Mouse (Mus musculus) midbrain, embryonic 12.5 days (tissue): ENCODE results near the gene Gm28035. TPM values are rescaled to one million over a fixed set of nuclear protein-coding genes. Genes with fewer than 3 reads are reported as not detected.

Experiments used
- ATAC-seq: fragments of 200-750 bp; cut with Nextera tagmentation; 2 replicates; pipeline ENCODE4 v1.8.0; 2017; ENCODE audit warnings: low read depth, moderate TSS enrichment, moderate library complexity; ENCODE audit not compliant: low FRiP score
- H3K27ac ChIP-seq: fragments of 300-500 bp; sonication (generic); replicated peaks from 2 replicates; pipeline ENCODE4 v1.5.1; 2016; ENCODE audit warnings: mild to moderate bottlenecking
- H3K27me3 ChIP-seq: fragments of 300-500 bp; sonication (generic); 2 replicates; pipeline ENCODE4 v1.6.1; 2016; ENCODE audit warnings: mild to moderate bottlenecking
- H3K36me3 ChIP-seq: fragments of 300-500 bp; sonication (generic); 2 replicates; pipeline ENCODE4 v1.6.1; 2016
- H3K4me1 ChIP-seq: fragments of 300-500 bp; sonication (generic); 2 replicates; pipeline ENCODE4 v1.6.1; 2016
- H3K4me2 ChIP-seq: fragments of 300-500 bp; sonication (generic); replicated peaks from 2 replicates; pipeline ENCODE4 v1.6.1; 2016; ENCODE audit warnings: mild to moderate bottlenecking, moderate library complexity
- H3K4me3 ChIP-seq: fragments of 300-500 bp; sonication (generic); 2 replicates; pipeline ENCODE4 v1.5.1; 2016; ENCODE audit warnings: mild to moderate bottlenecking
- H3K9ac ChIP-seq: fragments of 300-500 bp; sonication (generic); replicated peaks from 2 replicates; pipeline ENCODE4 v1.6.1; 2016; ENCODE audit warnings: mild to moderate bottlenecking, moderate library complexity
- H3K9me3 ChIP-seq: fragments of 300-500 bp; sonication (generic); 2 replicates; pipeline ENCODE4 v1.6.1; 2016; ENCODE audit warnings: mild to moderate bottlenecking
- WGBS: fragments of 180-500 bp; shearing (Covaris S2); methylation state at CpG from one replicate; pipeline ENCODE4 v1.1.7; 2016; 5-methylcytosine and 5-hydroxymethylcytosine counted together
- polyA plus RNA-seq: library from polyadenylated mRNA; unstranded; fragments of >200 nt; fragmentation: Nextera tagmentation; extraction: Ambion mirVana; gene quantifications from 2 replicates; pipeline ENCODE4 v1.2.1, GENCODE M21; 2016

Gm28035 gene
- polyA plus RNA-seq, 1 experiment from 2014 or later, result 0.51 TPM

DNA sequence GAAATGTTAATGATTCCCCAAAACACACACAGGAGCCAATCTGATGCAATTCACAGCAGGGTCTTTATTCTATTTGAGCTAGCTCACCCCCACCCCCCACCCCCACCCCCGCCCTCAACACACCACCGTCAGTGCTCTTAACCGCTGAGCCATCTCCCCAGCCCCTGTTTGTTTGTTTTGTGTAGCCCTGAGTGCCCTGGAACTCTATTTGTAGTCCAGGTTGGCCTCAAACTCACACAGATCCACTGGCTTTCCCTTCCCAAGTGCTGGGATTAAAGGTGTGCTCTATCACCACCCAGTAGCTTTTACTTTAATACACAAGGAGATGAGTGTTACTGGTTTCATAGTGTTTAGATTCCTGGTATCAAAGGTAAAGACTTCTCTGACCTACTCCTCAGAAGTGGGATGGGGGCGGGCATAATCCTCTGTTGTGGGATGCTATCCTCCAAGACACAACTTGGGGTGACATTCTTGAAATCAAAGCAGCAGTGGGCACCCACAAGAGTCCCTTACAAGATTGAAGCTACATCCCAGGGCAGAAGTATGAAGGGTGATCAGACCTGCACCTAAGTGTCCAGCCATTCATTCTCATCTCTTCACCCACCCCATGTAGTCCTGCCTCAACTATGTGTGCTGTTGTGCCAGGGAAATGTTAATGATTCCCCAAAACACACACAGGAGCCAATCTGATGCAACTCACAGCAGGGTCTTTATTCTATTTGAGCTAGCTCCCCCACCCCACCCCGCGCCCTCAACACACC is 28.8 kb upstream of the Gm28035 start:
- WGBS, result 71% methylated on average over 6 of the region's 6 CpGs
- Histone ChIP-seq H3K36me3 (no peaks in the 10 kb centered on the region), H3K9me3 (no peaks in the 10 kb centered on the region), H3K4me3 (no peak overlapping the region), H3K27ac (no peak overlapping the region), H3K4me2 (no peak overlapping the region), H3K27me3 (no peaks in the 10 kb centered on the region), H3K9ac (no peak overlapping the region), H3K4me1 (peaks cover 3% of the 10 kb centered on the region)
- ATAC-seq, result no peak

DNA sequence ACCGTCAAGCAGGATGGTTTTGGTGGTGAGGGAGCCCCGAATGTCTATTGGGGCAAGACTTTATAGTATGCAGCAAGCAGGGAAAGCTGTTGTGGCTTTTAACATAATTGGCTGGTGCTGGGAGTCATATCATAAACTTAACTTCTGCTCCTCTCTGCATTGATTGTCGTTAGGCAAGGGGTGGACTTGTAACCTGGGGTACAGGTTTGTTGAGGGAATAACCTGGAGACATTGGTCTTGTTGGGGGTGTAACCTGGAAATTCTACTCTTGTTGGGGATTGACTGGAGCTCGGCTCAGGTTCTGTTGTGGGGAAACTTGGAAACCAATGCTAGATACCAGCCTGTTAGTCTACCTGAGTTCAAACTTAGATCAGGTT is 28.2 kb upstream of the Gm28035 start:
- no peak for ATAC-seq
- H3K4me1 ChIP-seq, result no peaks in the 10 kb centered on the region
- H3K4me2 ChIP-seq, result no peak overlapping the region
- no peaks in the 10 kb centered on the region for H3K27me3 ChIP-seq
- H3K9me3 ChIP-seq, result no peaks in the 10 kb centered on the region
- H3K4me3 ChIP-seq, result no peak overlapping the region
- WGBS, result 83% methylated on average over 4 of the region's 4 CpGs
- no peak overlapping the region for H3K9ac ChIP-seq
- no peak overlapping the region for H3K27ac ChIP-seq
- H3K36me3 ChIP-seq, result no peaks in the 10 kb centered on the region

DNA sequence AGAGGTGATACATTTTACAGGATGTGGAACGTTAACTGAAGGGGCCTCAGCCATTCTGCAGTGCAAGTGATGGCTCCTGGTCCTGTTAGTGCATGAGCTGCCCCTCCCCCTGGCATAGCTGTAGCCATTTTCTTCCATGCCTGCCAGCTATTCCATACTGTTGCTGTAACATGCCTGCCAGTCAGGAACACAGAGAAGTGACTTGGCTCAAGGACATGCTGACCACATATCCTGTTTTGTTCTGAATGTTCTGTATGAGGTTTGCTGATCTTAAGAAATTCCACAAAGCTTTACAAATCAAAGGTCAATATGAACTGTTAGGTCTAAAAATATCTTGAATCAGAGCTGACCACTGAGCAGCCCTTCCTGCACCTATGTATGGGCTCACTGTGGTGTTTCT is 27.4 kb upstream of the Gm28035 start:
- ATAC-seq, result no peak
- H3K36me3 ChIP-seq, result no peaks in the 10 kb centered on the region
- WGBS, result 91% methylated on average over 1 of the region's 1 CpGs
- no peak overlapping the region for H3K27ac ChIP-seq
- no peak overlapping the region for H3K9ac ChIP-seq
- no peak overlapping the region for H3K4me3 ChIP-seq
- no peaks in the 10 kb centered on the region for H3K27me3 ChIP-seq
- H3K4me2 ChIP-seq, result no peak overlapping the region
- H3K9me3 ChIP-seq, result no peaks in the 10 kb centered on the region
- no peaks in the 10 kb centered on the region for H3K4me1 ChIP-seq

DNA sequence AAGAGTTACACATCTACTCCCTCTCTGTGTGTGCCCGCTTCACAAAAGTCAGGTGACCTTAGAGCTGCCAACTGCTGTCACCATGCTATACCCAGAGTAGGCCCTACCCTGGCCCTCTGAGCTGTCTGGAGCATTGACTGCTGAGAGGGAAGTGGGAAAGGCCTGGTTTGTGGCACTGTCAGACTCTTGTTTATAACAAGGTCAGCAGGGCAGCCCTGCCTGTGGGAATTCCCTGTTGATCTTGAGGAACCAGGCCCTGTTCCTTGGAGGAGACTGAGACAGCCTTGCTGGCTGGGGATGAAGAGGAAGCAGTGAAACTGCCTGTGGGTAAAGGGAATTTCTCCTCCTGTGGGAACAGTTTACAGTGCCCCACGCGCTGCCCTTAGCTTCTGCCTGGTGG is 25.6 kb upstream of the Gm28035 start:
- Histone ChIP-seq H3K4me1 (no peaks in the 10 kb centered on the region), H3K36me3 (no peaks in the 10 kb centered on the region), H3K4me2 (no peak overlapping the region), H3K9ac (no peak overlapping the region), H3K4me3 (no peak overlapping the region), H3K27me3 (no peaks in the 10 kb centered on the region), H3K27ac (no peak overlapping the region), H3K9me3 (no peaks in the 10 kb centered on the region)
- WGBS, result 95% methylated on average over 3 of the region's 3 CpGs
- no peak for ATAC-seq

DNA sequence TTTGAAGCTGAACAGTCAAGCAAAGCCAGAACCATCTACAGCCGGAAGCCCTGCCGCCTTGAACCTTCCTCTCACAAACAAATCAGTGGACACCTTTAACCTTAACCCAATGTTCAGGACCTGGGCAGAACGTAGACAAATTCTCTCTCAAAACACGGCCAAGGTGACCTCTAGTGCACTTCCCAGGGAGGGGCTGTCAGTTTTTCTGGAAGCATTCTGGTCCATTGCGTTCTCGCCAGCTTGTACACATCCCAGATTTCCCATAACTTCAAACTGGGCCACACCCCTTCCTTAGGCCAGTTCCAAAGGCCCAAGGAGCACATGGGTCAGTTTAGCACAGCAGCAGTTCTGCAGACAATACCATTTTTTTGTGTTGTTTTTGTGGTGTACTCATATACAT is 24.9 kb upstream of the Gm28035 start:
- H3K27me3 ChIP-seq, result no peaks in the 10 kb centered on the region
- no peak overlapping the region for H3K9ac ChIP-seq
- no peak overlapping the region for H3K27ac ChIP-seq
- no peaks in the 10 kb centered on the region for H3K36me3 ChIP-seq
- ATAC-seq, result no peak
- no peak overlapping the region for H3K4me2 ChIP-seq
- WGBS, result 83% methylated on average over 6 of the region's 6 CpGs
- no peaks in the 10 kb centered on the region for H3K4me1 ChIP-seq
- no peaks in the 10 kb centered on the region for H3K9me3 ChIP-seq
- H3K4me3 ChIP-seq, result no peak overlapping the region

DNA sequence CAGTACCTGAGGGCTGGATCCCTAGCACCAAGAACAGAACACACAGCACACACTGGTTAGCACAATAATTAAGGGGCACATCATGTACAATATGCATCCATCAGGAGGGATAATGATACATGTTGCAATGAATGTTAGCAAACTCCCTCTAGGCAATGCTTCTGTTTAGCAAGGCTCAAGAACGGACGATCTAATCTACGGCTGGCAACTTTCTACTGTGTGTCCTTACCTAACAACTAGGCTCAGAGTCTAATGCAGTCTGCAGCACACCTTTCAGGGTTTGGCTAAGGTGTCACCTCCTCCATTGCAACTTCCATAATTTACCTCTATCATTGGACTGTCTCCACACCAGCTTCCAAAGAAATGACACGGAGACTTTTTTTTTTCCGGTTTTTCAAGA is 24.1 kb upstream of the Gm28035 start:
- no peaks in the 10 kb centered on the region for H3K27me3 ChIP-seq
- no peak for ATAC-seq
- H3K4me1 ChIP-seq, result no peaks in the 10 kb centered on the region
- 96% methylated on average over 5 of the region's 5 CpGs for WGBS
- no peak overlapping the region for H3K27ac ChIP-seq
- H3K4me2 ChIP-seq, result no peak overlapping the region
- H3K9ac ChIP-seq, result no peak overlapping the region
- no peaks in the 10 kb centered on the region for H3K36me3 ChIP-seq
- no peaks in the 10 kb centered on the region for H3K9me3 ChIP-seq
- H3K4me3 ChIP-seq, result no peak overlapping the region

DNA sequence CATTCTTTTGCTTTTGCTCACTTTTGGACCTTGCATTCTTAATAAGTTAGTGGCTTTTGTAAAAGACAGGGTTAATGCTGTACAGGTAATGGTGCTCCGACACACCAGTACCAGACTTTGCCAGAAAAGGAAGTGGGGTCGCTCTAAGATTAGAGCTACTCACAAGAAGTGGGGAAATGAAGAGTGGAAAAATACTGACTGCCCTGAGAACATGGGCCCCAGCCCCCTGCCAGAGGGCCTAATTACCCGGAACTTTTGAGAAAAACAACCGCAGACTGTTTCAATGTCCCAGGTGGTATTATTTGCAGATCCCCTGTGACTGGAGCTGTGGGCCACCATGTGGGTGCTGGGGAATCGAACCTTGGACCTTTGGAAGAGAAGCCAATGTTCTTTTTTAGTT is 4.8 kb upstream of the Gm28035 start:
- Histone ChIP-seq H3K27ac (no peak overlapping the region), H3K9me3 (0 out of 2 replicates have a peak, but pooled peaks cover 3% of the 10 kb centered on the region), H3K9ac (no peak overlapping the region), H3K36me3 (peaks cover 9% of the 10 kb centered on the region), H3K4me3 (no peak overlapping the region), H3K4me2 (no peak overlapping the region), H3K27me3 (no peaks in the 10 kb centered on the region), H3K4me1 (peaks cover 23% of the 10 kb centered on the region)
- 88% methylated on average over 5 of the region's 5 CpGs for WGBS
- no peak for ATAC-seq

DNA sequence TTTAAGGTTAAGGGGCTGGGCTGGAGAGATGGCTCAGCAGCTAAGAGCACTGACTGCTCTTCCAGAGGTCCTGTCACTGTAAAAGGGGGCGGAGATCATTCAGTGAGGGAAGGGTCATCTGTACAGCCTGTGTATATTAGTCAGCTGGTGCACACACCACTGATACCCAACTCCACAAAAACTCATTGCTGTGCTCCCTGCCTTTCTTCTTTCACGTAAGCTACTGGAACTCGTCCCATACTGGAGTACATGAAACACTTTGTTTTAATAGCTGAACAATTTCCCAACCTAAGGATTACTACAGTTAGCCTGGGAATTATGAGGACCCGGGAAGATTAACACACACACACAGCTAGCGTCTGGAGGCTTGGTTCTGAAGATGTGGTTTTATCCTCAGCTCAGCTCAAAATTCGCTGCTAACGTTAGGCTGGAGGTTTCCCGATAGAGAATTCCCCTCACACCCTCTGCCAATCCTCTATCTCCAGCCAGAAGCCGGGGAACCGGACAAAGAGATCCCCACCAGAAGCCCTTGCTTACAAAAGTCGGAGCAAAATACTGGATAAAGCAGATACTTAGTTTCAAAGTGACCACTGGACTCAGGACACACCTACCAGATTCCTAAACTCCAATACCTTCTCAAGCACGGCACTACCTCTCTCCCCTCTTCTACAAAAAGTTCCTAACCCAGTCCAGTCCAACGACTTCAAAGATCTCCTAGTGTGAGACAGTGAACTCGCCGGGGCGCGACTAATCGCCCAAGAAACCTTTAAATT is 3.8 kb upstream of the Gm28035 start:
- ATAC-seq, result no peak

DNA sequence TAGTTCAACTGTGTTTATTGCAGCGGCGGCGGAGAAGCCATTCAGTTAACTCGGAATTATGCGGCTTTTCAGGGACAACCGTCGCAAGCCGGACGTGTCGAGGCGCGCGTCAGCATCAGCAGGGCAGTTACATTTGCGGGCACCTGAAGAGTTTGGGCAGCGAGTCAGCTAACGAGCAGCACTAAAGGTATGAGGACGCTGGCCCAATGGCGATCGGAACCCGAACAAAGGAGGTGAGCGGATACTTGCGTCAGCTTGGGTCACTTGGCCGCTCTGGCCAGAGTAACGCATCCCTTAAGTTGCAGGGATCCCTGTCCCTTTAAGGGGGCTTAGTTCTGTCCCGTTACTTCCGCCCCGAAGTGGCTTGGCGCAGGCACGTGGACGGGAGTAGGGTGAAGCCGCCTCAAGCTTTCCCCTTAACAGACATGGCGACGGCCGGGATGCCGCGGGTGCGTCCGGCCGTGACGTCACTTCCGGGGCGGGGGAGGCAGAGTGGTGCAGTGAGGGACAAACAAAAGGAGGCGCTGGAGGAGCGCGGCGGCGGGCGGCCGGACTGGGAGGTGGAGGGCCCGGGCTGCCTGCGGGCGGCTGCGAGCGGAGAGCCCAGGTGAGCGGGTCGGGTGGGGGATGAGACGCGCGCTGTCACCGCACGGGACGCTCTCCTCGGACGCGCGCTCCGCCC is 3.0 kb upstream of the Gm28035 start, which contains the start of gene Lrrc8a:
Lrrc8a (plus strand) TSS at position 517 of the 682 bp plus-strand sequence.
- Histone ChIP-seq H3K36me3 (peaks cover 26% of the 10 kb centered on the region), H3K4me1 (peaks cover 23% of the 10 kb centered on the region), H3K9ac (peak within 1 kb of the TSS; percentile 86), H3K9me3 (no peaks in the 10 kb centered on the region), H3K4me3 (peak within 1 kb of the TSS; percentile 97), H3K27me3 (no peaks in the 10 kb centered on the region), H3K27ac (peak within 1 kb of the TSS; percentile 91), H3K4me2 (peak within 1 kb of the TSS; percentile 96)
- WGBS, result under 1% methylated on average over 56 of the region's 67 CpGs
- ATAC-seq, result peak; percentile 98

More for the DNA sequence above, 3.8 kb upstream of the Gm28035 start:
- H3K9me3 ChIP-seq, result no peaks in the 10 kb centered on the region
- H3K27me3 ChIP-seq, result no peaks in the 10 kb centered on the region
- H3K27ac ChIP-seq, result peak overlapping the region; percentile 91
- H3K4me1 ChIP-seq, result peaks cover 23% of the 10 kb centered on the region
- H3K36me3 ChIP-seq, result peaks cover 19% of the 10 kb centered on the region
- 5% methylated on average over 18 of the region's 18 CpGs for WGBS
- peak overlapping the region; percentile 71 for H3K9ac ChIP-seq
- peak overlapping the region; percentile 96 for H3K4me2 ChIP-seq
- H3K4me3 ChIP-seq, result peak overlapping the region; percentile 97

DNA sequence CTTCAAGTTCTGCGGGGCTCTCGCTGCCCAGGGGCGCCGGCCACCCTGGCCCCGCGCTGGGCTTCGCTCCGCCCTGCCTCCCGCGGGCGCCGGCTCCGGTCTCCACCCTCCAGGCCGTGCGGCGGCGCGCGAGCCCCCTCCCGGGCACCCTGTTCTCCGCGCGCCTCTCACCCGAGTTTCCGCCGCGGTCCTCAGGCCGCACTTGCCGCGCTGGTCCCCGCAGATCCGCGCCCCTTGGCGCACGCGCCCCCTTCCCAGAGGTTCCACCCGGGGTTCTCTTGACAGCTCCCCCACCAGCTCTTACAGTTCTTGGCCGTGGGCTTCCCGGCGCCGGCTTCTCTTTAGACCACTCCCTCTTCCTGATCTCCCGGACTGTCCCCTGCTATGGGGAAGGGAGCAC is 2.5 kb upstream of the Gm28035 start:
- peak overlapping the region; percentile 86 for H3K9ac ChIP-seq
- peak overlapping the region; percentile 91 for H3K27ac ChIP-seq
- WGBS, result 0% methylated on average over 42 of the region's 42 CpGs
- ATAC-seq, result peak; percentile 89
- H3K36me3 ChIP-seq, result peaks cover 31% of the 10 kb centered on the region
- H3K9me3 ChIP-seq, result no peaks in the 10 kb centered on the region
- peak overlapping the region; percentile 97 for H3K4me3 ChIP-seq
- H3K4me1 ChIP-seq, result peaks cover 23% of the 10 kb centered on the region
- no peaks in the 10 kb centered on the region for H3K27me3 ChIP-seq
- peak overlapping the region; percentile 96 for H3K4me2 ChIP-seq

DNA sequence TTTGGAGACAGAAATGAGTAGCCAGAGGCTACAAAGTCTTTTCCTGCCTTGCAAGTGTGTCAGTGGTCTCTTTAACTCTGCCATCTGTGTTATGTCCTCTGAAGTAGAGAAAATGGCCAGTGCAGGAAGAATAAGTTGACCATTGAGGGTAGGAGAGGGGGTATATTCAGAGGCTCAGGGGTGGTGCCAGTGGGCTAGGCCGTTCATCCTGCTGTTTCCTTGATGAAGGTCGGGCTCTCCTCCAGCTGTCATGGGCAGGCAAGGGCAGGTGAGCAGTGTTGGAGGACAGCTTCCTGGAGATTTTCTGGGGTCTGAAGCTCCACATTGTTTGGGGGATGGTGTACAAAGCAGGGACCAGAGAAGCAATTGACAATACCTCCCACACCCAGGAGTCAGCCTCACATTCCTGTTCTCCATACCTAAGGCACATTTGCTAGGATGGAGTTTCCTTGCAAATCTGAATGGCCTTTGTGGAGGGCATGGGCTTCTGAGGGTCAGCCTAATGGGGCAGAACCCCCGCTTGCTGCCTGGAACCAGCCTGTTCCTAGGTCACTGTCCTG is 1.4 kb upstream of the Gm28035 start:
- WGBS, result 83% methylated on average over 3 of the region's 3 CpGs
- H3K4me3 ChIP-seq, result peak overlapping the region; percentile 97
- H3K9me3 ChIP-seq, result no peaks in the 10 kb centered on the region
- no peaks in the 10 kb centered on the region for H3K27me3 ChIP-seq
- H3K36me3 ChIP-seq, result peaks cover 42% of the 10 kb centered on the region
- H3K4me2 ChIP-seq, result peak overlapping the region; percentile 96
- no peak for ATAC-seq
- peaks cover 23% of the 10 kb centered on the region for H3K4me1 ChIP-seq
- peak overlapping the region; percentile 86 for H3K9ac ChIP-seq
- H3K27ac ChIP-seq, result 0 out of 2 replicates have a peak overlapping the region, but pooled peaks have one; percentile 91
